Mouse (Mus musculus): ENCODE data around the gene Cer1. TPM values are rescaled to one million over a fixed set of nuclear protein-coding genes. Genes with fewer than 3 reads are reported as not detected.

Gene Cer1
- 0.13 TPM in 1 of 2 replicates, not detected in the other for polyA plus RNA-seq (2014; fragmentation: Nextera tagmentation; extraction: Ambion mirVana)

- no peaks in the 10 kb centered on the region for H3K27me3 ChIP-seq (ENCODE audit: control insufficient read depth, insufficient read depth, low read length)
- H3K9me3 ChIP-seq (ENCODE audit: control insufficient read depth, low read length): no peaks in the 10 kb centered on the region
- no peaks in the 10 kb centered on the region for H3K36me3 ChIP-seq (ENCODE audit: control insufficient read depth, insufficient read depth, low read length)
- H3K4me2 ChIP-seq (ENCODE audit: low read depth): no peak within 1 kb of the TSS
- H3K27ac ChIP-seq (ENCODE audit: low read depth, low read length): no peak within 1 kb of the TSS
- no peak within 1 kb of the TSS for H3K4me3 ChIP-seq (ENCODE audit: low read depth, low read length)
- no peak for ATAC-seq (ENCODE audit: insufficient read depth, low FRiP score, low TSS enrichment)
- no peak for DNase-seq (ENCODE audit: low spot score)
- WGBS: 65% methylated on average over 18 of the region's 19 CpGs
- H3K4me1 ChIP-seq (ENCODE audit: control insufficient read depth, insufficient read depth, low read length): no peaks in the 10 kb centered on the region
- H3K9ac ChIP-seq (ENCODE audit: low read length): no peak within 1 kb of the TSS
These were observed at the start of gene Cer1 for GRCm38 (mm10) chr4:82884636-82885534. TSS of gene Cer1 (minus strand) at chr4:82885148.

- H3K4me1 ChIP-seq (ENCODE audit: control insufficient read depth, insufficient read depth, low read length): no peaks in the 10 kb centered on the region
- H3K36me3 ChIP-seq (ENCODE audit: control insufficient read depth, insufficient read depth, low read length): no peaks in the 10 kb centered on the region
- no peak overlapping the region for H3K4me3 ChIP-seq (ENCODE audit: low read depth, low read length)
- no peak overlapping the region for H3K27ac ChIP-seq (ENCODE audit: low read depth, low read length)
- H3K4me2 ChIP-seq (ENCODE audit: low read depth): no peak overlapping the region; the same call in 1 of the 2 replicates
- DNase-seq (ENCODE audit: low spot score) (peak; percentile 51), ATAC-seq (ENCODE audit: insufficient read depth, low FRiP score, low TSS enrichment) (peak; percentile 94)
- H3K27me3 ChIP-seq (ENCODE audit: control insufficient read depth, insufficient read depth, low read length): no peaks in the 10 kb centered on the region
- no peaks in the 10 kb centered on the region for H3K9me3 ChIP-seq (ENCODE audit: control insufficient read depth, low read length)
- no peak overlapping the region for H3K9ac ChIP-seq (ENCODE audit: low read length)
- 4% methylated on average over 5 of the region's 5 CpGs for WGBS
These were observed 49.4 kb upstream of the Cer1 start for GRCm38 (mm10) chr4:82934308-82934707.

- DNase-seq (ENCODE audit: low spot score) (peak; percentile 79), ATAC-seq (ENCODE audit: insufficient read depth, low FRiP score, low TSS enrichment) (peak; percentile 83)
- H3K9me3 ChIP-seq (ENCODE audit: control insufficient read depth, low read length): no peaks in the 10 kb centered on the region
- H3K36me3 ChIP-seq (ENCODE audit: control insufficient read depth, insufficient read depth, low read length): no peaks in the 10 kb centered on the region
- H3K9ac ChIP-seq (ENCODE audit: low read length): 0 out of 2 replicates have a peak overlapping the region, but pooled peaks have one; percentile 5
- no peak overlapping the region; the same call in 1 of the 2 replicates for H3K4me2 ChIP-seq (ENCODE audit: low read depth)
- H3K4me3 ChIP-seq (ENCODE audit: low read depth, low read length): no peak overlapping the region
- no peak overlapping the region for H3K27ac ChIP-seq (ENCODE audit: low read depth, low read length)
- no peaks in the 10 kb centered on the region for H3K27me3 ChIP-seq (ENCODE audit: control insufficient read depth, insufficient read depth, low read length)
- no peaks in the 10 kb centered on the region for H3K4me1 ChIP-seq (ENCODE audit: control insufficient read depth, insufficient read depth, low read length)
- 8% methylated on average over 14 of the region's 14 CpGs for WGBS
These were observed 48.8 kb upstream of the Cer1 start for GRCm38 (mm10) chr4:82933698-82934210.

GRCm38 (mm10) chr4:82930079-82930478, 45.1 kb upstream of the Cer1 start:
- Histone ChIP-seq H3K4me2 (ENCODE audit: low read depth) (no peak overlapping the region), H3K27me3 (ENCODE audit: control insufficient read depth, insufficient read depth, low read length) (no peaks in the 10 kb centered on the region), H3K4me3 (ENCODE audit: low read depth, low read length) (no peak overlapping the region), H3K36me3 (ENCODE audit: control insufficient read depth, insufficient read depth, low read length) (no peaks in the 10 kb centered on the region), H3K27ac (ENCODE audit: low read depth, low read length) (no peak overlapping the region), H3K4me1 (ENCODE audit: control insufficient read depth, insufficient read depth, low read length) (no peaks in the 10 kb centered on the region), H3K9ac (ENCODE audit: low read length) (no peak overlapping the region), H3K9me3 (ENCODE audit: control insufficient read depth, low read length) (no peaks in the 10 kb centered on the region)
- ATAC-seq (ENCODE audit: insufficient read depth, low FRiP score, low TSS enrichment) (no peak), DNase-seq (ENCODE audit: low spot score) (no peak)
- WGBS: 88% methylated on average over 5 of the region's 5 CpGs

GRCm38 (mm10) chr4:82921962-82922361, 37.0 kb upstream of the Cer1 start:
- Histone ChIP-seq H3K4me2 (ENCODE audit: low read depth) (no peak overlapping the region), H3K9ac (ENCODE audit: low read length) (no peak overlapping the region)
- ATAC-seq (ENCODE audit: insufficient read depth, low FRiP score, low TSS enrichment): no peak

GRCm38 (mm10) chr4:82918625-82919024, 33.7 kb upstream of the Cer1 start:
- Histone ChIP-seq H3K4me2 (ENCODE audit: low read depth) (no peak overlapping the region), H3K27me3 (ENCODE audit: control insufficient read depth, insufficient read depth, low read length) (no peaks in the 10 kb centered on the region), H3K4me1 (ENCODE audit: control insufficient read depth, insufficient read depth, low read length) (peaks cover 5% of the 10 kb centered on the region), H3K4me3 (ENCODE audit: low read depth, low read length) (no peak overlapping the region), H3K9me3 (ENCODE audit: control insufficient read depth, low read length) (no peaks in the 10 kb centered on the region), H3K36me3 (ENCODE audit: control insufficient read depth, insufficient read depth, low read length) (no peaks in the 10 kb centered on the region; the same call in 1 of the 2 replicates), H3K27ac (ENCODE audit: low read depth, low read length) (no peak overlapping the region), H3K9ac (ENCODE audit: low read length) (no peak overlapping the region)
- 57% methylated on average over 2 of the region's 2 CpGs for WGBS
- no peak for DNase-seq (ENCODE audit: low spot score)
- no peak for ATAC-seq (ENCODE audit: insufficient read depth, low FRiP score, low TSS enrichment)

More at GRCm38 (mm10) chr4:82921962-82922361, 37.0 kb upstream of the Cer1 start:
- H3K4me3 ChIP-seq (ENCODE audit: low read depth, low read length): no peak overlapping the region
- no peaks in the 10 kb centered on the region for H3K4me1 ChIP-seq (ENCODE audit: control insufficient read depth, insufficient read depth, low read length)
- H3K27ac ChIP-seq (ENCODE audit: low read depth, low read length): no peak overlapping the region
- no peaks in the 10 kb centered on the region for H3K9me3 ChIP-seq (ENCODE audit: control insufficient read depth, low read length)
- H3K36me3 ChIP-seq (ENCODE audit: control insufficient read depth, insufficient read depth, low read length): no peaks in the 10 kb centered on the region; the same call in 1 of the 2 replicates
- WGBS: 88% methylated on average over 4 of the region's 4 CpGs
- H3K27me3 ChIP-seq (ENCODE audit: control insufficient read depth, insufficient read depth, low read length): no peaks in the 10 kb centered on the region
- DNase-seq (ENCODE audit: low spot score): no peak

GRCm38 (mm10) chr4:82916678-82917050, 31.7 kb upstream of the Cer1 start:
- no peaks in the 10 kb centered on the region for H3K36me3 ChIP-seq (ENCODE audit: control insufficient read depth, insufficient read depth, low read length)
- no peaks in the 10 kb centered on the region for H3K9me3 ChIP-seq (ENCODE audit: control insufficient read depth, low read length)
- no peak overlapping the region for H3K4me3 ChIP-seq (ENCODE audit: low read depth, low read length)
- no peak overlapping the region for H3K9ac ChIP-seq (ENCODE audit: low read length)
- no peaks in the 10 kb centered on the region for H3K27me3 ChIP-seq (ENCODE audit: control insufficient read depth, insufficient read depth, low read length)
- H3K4me1 ChIP-seq (ENCODE audit: control insufficient read depth, insufficient read depth, low read length): peaks cover 5% of the 10 kb centered on the region
- 29% methylated on average over 5 of the region's 5 CpGs for WGBS
- H3K27ac ChIP-seq (ENCODE audit: low read depth, low read length): no peak overlapping the region
- peak; percentile 50 for ATAC-seq (ENCODE audit: insufficient read depth, low FRiP score, low TSS enrichment)
- peak overlapping the region; percentile 18; the same call in 1 of the 2 replicates for H3K4me2 ChIP-seq (ENCODE audit: low read depth)
- DNase-seq (ENCODE audit: low spot score): no peak

GRCm38 (mm10) chr4:82916003-82916677, 31.2 kb upstream of the Cer1 start:
- Histone ChIP-seq H3K9me3 (ENCODE audit: control insufficient read depth, low read length) (no peaks in the 10 kb centered on the region), H3K27ac (ENCODE audit: low read depth, low read length) (no peak overlapping the region), H3K9ac (ENCODE audit: low read length) (no peak overlapping the region), H3K27me3 (ENCODE audit: control insufficient read depth, insufficient read depth, low read length) (no peaks in the 10 kb centered on the region), H3K4me1 (ENCODE audit: control insufficient read depth, insufficient read depth, low read length) (peaks cover 5% of the 10 kb centered on the region), H3K4me2 (ENCODE audit: low read depth) (peak overlapping the region; percentile 18; the same call in 1 of the 2 replicates), H3K36me3 (ENCODE audit: control insufficient read depth, insufficient read depth, low read length) (no peaks in the 10 kb centered on the region), H3K4me3 (ENCODE audit: low read depth, low read length) (no peak overlapping the region)
- DNase-seq (ENCODE audit: low spot score): peak; percentile 45
- WGBS: 35% methylated on average over 14 of the region's 14 CpGs
- peak; percentile 64 for ATAC-seq (ENCODE audit: insufficient read depth, low FRiP score, low TSS enrichment)
